Mouse (Mus musculus) forebrain, embryonic 16.5 days (tissue): ENCODE measurements at regions not wholly inside any gene's neighbourhood (a gene's known extent, or its start where the extent isn't known, plus 50 kb on each side); places are given as distances from the start of the nearest gene placed in this dataset.

Experiments used
- ATAC-seq: fragments of 200-750 bp; cut with Nextera tagmentation; 2 replicates; pipeline ENCODE4 v1.8.0; 2017; ENCODE audit warnings: mild to moderate bottlenecking, moderate library complexity
- H3K27ac ChIP-seq: fragments of 300-500 bp; sonication (generic); 2 replicates; pipeline ENCODE4 v1.5.1; 2014; ENCODE audit warnings: low read length, control low read depth
- H3K27me3 ChIP-seq: fragments of 300-500 bp; sonication (generic); replicated peaks from 2 replicates; pipeline ENCODE4 v1.6.1; 2014; ENCODE audit warnings: low read length; ENCODE audit not compliant: control insufficient read depth, insufficient read depth
- H3K36me3 ChIP-seq: fragments of 300-500 bp; sonication (generic); 2 replicates; pipeline ENCODE4 v1.6.1; 2014; ENCODE audit not compliant: control insufficient read depth, insufficient read depth
- H3K4me1 ChIP-seq: fragments of 300-500 bp; sonication (generic); replicated peaks from 2 replicates; pipeline ENCODE4 v1.6.1; 2014; ENCODE audit warnings: low read length; ENCODE audit not compliant: control insufficient read depth, insufficient read depth
- H3K4me2 ChIP-seq: fragments of 300-500 bp; sonication (generic); 2 replicates; pipeline ENCODE4 v1.6.1; 2014; ENCODE audit warnings: mild to moderate bottlenecking, low read length, control low read depth
- H3K4me3 ChIP-seq: fragments of 300-500 bp; sonication (generic); replicated peaks from 2 replicates; pipeline ENCODE4 v1.5.1; 2014; ENCODE audit warnings: mild to moderate bottlenecking, low read length, control low read depth
- H3K9ac ChIP-seq: fragments of 300-500 bp; sonication (generic); replicated peaks from 2 replicates; pipeline ENCODE4 v1.6.1; 2014; ENCODE audit warnings: low read depth, low read length, control low read depth
- H3K9me3 ChIP-seq: fragments of 300-500 bp; sonication (generic); 2 replicates; pipeline ENCODE4 v1.6.1; 2016; ENCODE audit warnings: low read length; ENCODE audit not compliant: control insufficient read depth
- WGBS: fragments of 180-500 bp; shearing (Covaris S2); extraction: QIAGEN DNeasy Blood & Tissue Kit; methylation state at CpG from one replicate; pipeline ENCODE4 v1.1.7; 2014; 5-methylcytosine and 5-hydroxymethylcytosine counted together

- no peak overlapping the region for H3K4me3 ChIP-seq
- H3K4me2 ChIP-seq = no peak overlapping the region
- H3K27me3 ChIP-seq = no peaks in the 10 kb centered on the region
- no peaks in the 10 kb centered on the region for H3K36me3 ChIP-seq
- H3K4me1 ChIP-seq = no peaks in the 10 kb centered on the region
- H3K9ac ChIP-seq = no peak overlapping the region
- 67% methylated on average over 1 of the region's 1 CpGs for WGBS
- no peak for ATAC-seq
- no peaks in the 10 kb centered on the region for H3K9me3 ChIP-seq
- H3K27ac ChIP-seq = no peak overlapping the region
Measured at GRCm38 (mm10) chr12:6444026-6444425, 1068.5 kb upstream of the Klhl29 start.

GRCm38 (mm10) chr12:6417804-6418203, 1042.3 kb upstream of the Klhl29 start:
- Histone ChIP-seq H3K4me1 (no peaks in the 10 kb centered on the region), H3K36me3 (no peaks in the 10 kb centered on the region), H3K4me3 (no peak overlapping the region), H3K4me2 (no peak overlapping the region), H3K27me3 (no peaks in the 10 kb centered on the region), H3K9me3 (no peaks in the 10 kb centered on the region), H3K9ac (no peak overlapping the region), H3K27ac (no peak overlapping the region)
- peak; percentile 99 for ATAC-seq
- 75% methylated on average over 1 of the region's 1 CpGs for WGBS

DNA sequence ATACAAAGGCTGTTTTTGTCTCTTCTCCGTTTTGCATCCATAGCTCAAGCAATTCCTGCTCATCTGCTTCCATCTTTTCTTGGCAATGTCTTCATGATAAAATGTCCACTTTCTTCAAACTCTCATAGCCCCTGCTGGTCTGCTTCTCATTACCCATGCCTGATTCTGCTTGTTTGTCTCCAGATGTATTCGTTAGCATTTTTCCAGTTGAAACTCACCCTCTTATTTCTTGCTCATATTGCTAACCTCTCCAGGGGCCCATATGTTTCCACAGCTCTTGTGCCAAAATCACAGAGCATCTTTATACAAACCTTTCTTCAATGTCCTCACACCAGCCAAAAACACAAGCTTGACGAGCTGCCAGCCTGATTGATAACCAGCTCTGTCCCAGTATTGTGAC, 1025.1 kb upstream of the Klhl29 start:
- WGBS = 39% methylated on average over 3 of the region's 3 CpGs
- H3K27me3 ChIP-seq = no peaks in the 10 kb centered on the region
- peaks cover 4% of the 10 kb centered on the region; the same call in 1 of the 2 replicates for H3K4me1 ChIP-seq
- H3K4me3 ChIP-seq = no peak overlapping the region
- H3K9me3 ChIP-seq = no peaks in the 10 kb centered on the region
- ATAC-seq = no peak
- peak overlapping the region; percentile 28; the same call in 1 of the 2 replicates for H3K27ac ChIP-seq
- no peak overlapping the region for H3K4me2 ChIP-seq
- no peak overlapping the region for H3K9ac ChIP-seq
- no peaks in the 10 kb centered on the region for H3K36me3 ChIP-seq

- 0 out of 2 replicates have a peak, but pooled peaks have one; percentile 10 for ATAC-seq
- no peak overlapping the region for H3K9ac ChIP-seq
- no peaks in the 10 kb centered on the region for H3K27me3 ChIP-seq
- no peaks in the 10 kb centered on the region for H3K36me3 ChIP-seq
- WGBS = 68% methylated on average over 7 of the region's 7 CpGs
- H3K9me3 ChIP-seq = no peaks in the 10 kb centered on the region
- no peaks in the 10 kb centered on the region for H3K4me1 ChIP-seq
- no peak overlapping the region for H3K4me2 ChIP-seq
- H3K27ac ChIP-seq = no peak overlapping the region
- H3K4me3 ChIP-seq = no peak overlapping the region
Measured at GRCm38 (mm10) chr12:6381833-6382232, 1006.4 kb upstream of the Klhl29 start.

GRCm38 (mm10) chr12:6367611-6368010, 992.1 kb upstream of the Klhl29 start:
- no peak overlapping the region for H3K27ac ChIP-seq
- H3K4me2 ChIP-seq = no peak overlapping the region
- WGBS = 55% methylated on average over 7 of the region's 7 CpGs

More at GRCm38 (mm10) chr12:6367611-6368010, 992.1 kb upstream of the Klhl29 start:
- H3K4me1 ChIP-seq = no peaks in the 10 kb centered on the region
- no peak overlapping the region for H3K4me3 ChIP-seq
- no peak for ATAC-seq
- H3K36me3 ChIP-seq = no peaks in the 10 kb centered on the region
- H3K9me3 ChIP-seq = no peaks in the 10 kb centered on the region
- no peaks in the 10 kb centered on the region for H3K27me3 ChIP-seq
- no peak overlapping the region for H3K9ac ChIP-seq
